30 mouse cellular contexts compared by ENCODE assay signal in the genomic region with DNA sequence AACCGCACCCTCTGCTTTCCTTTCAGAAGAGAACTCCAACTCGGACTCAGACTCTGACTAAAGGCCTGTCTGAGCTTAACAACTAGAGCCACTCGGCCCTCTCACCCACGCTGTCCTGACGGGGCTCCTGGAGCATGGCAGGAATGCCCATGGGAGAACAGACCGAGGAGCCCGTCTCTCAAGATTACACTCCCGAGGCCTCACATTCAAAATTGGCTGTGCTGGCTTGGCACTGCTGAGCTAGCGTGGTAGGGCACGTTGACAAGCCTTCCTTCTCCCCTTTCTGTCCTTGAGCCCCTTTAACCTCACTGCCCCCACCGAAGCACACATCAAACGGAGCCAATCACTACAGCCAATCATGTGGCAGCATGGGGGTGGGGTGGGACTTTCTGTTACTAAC. TPM values are rescaled to one million over a fixed set of nuclear protein-coding genes. Genes with fewer than 3 reads are reported as not detected.
DNase-seq lines count a peak whose midpoint lies in the region; ATAC-seq lines count a peak whose summit lies in the region.
"Had no signal": no experiment of that assay in that cellular context is flagged by ENCODE, and none has a peak within 500 bp of the region (broad histone marks: within the 10 kb centered on the region; RNA-seq: fewer than 3 reads in every experiment).

No protein-coding gene starts in this region.

- H3K4me2 ChIP-seq in heart, embryonic 15.5 days, result no peak overlapping the region
- H3K4me2 ChIP-seq in heart, embryonic 11.5 days, result no peak overlapping the region
- no peak overlapping the region for H3K4me2 ChIP-seq in liver, embryonic 11.5 days
- no peak overlapping the region for H3K4me2 ChIP-seq in liver, embryonic 12.5 days
- H3K4me2 ChIP-seq: forebrain, embryonic 13.5 days; kidney, embryonic 15.5 days; liver, embryonic 15.5 days; lung, embryonic 15.5 days; midbrain, embryonic 15.5 days; neural tube, embryonic 12.5 days had no signal

- peaks cover 40% of the 10 kb centered on the region for H3K4me1 ChIP-seq in heart, embryonic 15.5 days (replicated peaks)
- peaks cover 11% of the 10 kb centered on the region; the same call in 1 of the 2 replicates for H3K4me1 ChIP-seq in heart, embryonic 11.5 days (ENCODE audit: control insufficient read depth, insufficient read depth, low read length)
- peaks cover 1% of the 10 kb centered on the region for H3K4me1 ChIP-seq in liver, embryonic 11.5 days (replicated peaks; ENCODE audit: control insufficient read depth, insufficient read depth, low read length)
- H3K4me1 ChIP-seq in liver, embryonic 12.5 days, result peaks cover 16% of the 10 kb centered on the region
- H3K4me1 ChIP-seq: midbrain, embryonic 15.5 days; neural tube, embryonic 12.5 days had no signal

- no peaks in the 10 kb centered on the region for H3K27me3 ChIP-seq in heart, embryonic 15.5 days
- H3K27me3 ChIP-seq in heart, embryonic 11.5 days (ENCODE audit: control insufficient read depth, insufficient read depth, low read length), result no peaks in the 10 kb centered on the region
- H3K27me3 ChIP-seq in liver, embryonic 11.5 days (replicated peaks; ENCODE audit: control insufficient read depth, insufficient read depth, low read length), result no peaks in the 10 kb centered on the region
- H3K27me3 ChIP-seq in liver, embryonic 12.5 days (replicated peaks), result no peaks in the 10 kb centered on the region
- H3K27me3 ChIP-seq: forebrain, embryonic 13.5 days; kidney, embryonic 15.5 days; lung, embryonic 15.5 days; megakaryocyte, embryonic 14.5 days; midbrain, embryonic 15.5 days; neural tube, embryonic 12.5 days had no signal

- H3K27ac ChIP-seq in heart, embryonic 15.5 days, result peak overlapping the region; percentile 24; the same call in 1 of the 2 replicates
- no peak overlapping the region for H3K27ac ChIP-seq in heart, embryonic 11.5 days (ENCODE audit: low read depth, low read length)
- H3K27ac ChIP-seq in liver, embryonic 11.5 days (ENCODE audit: low read depth, low read length), result no peak overlapping the region
- H3K27ac ChIP-seq in liver, embryonic 12.5 days, result no peak overlapping the region
- H3K27ac ChIP-seq: forebrain, embryonic 13.5 days; kidney, embryonic 15.5 days; liver, embryonic 15.5 days; lung, embryonic 15.5 days; midbrain, embryonic 15.5 days; neural tube, embryonic 12.5 days had no signal

- 42% methylated on average over 12 of the region's 12 CpGs for WGBS in heart, embryonic 15.5 days
- WGBS in heart, embryonic 11.5 days (ENCODE audit: insufficient replicate concordance), result 46% methylated on average over 12 of the region's 12 CpGs
- WGBS in liver, embryonic 11.5 days, result 63% methylated on average over 12 of the region's 12 CpGs
- 62% methylated on average over 12 of the region's 12 CpGs for WGBS in liver, embryonic 12.5 days (ENCODE audit: insufficient replicate concordance)

- no peak overlapping the region for H3K9ac ChIP-seq in heart, embryonic 15.5 days
- H3K9ac ChIP-seq in heart, embryonic 11.5 days (ENCODE audit: low read depth, low read length), result no peak overlapping the region
- peak overlapping the region; percentile 30; the same call in 1 of the 2 replicates for H3K9ac ChIP-seq in liver, embryonic 11.5 days (ENCODE audit: low read depth, low read length)
- no peak overlapping the region for H3K9ac ChIP-seq in liver, embryonic 12.5 days
- H3K9ac ChIP-seq: forebrain, embryonic 13.5 days; kidney, embryonic 15.5 days; liver, embryonic 15.5 days; lung, embryonic 15.5 days; midbrain, embryonic 15.5 days; neural tube, embryonic 12.5 days had no signal

- no peak for ATAC-seq in heart, embryonic 15.5 days (replicated peaks; ENCODE audit: insufficient number of reproducible peaks, insufficient read depth, low FRiP score, low read depth)
- no peak for ATAC-seq in heart, embryonic 11.5 days (replicated peaks; ENCODE audit: insufficient number of reproducible peaks, low FRiP score, low TSS enrichment)
- no peak for ATAC-seq in liver, embryonic 11.5 days (replicated peaks; ENCODE audit: low FRiP score)
- ATAC-seq in liver, embryonic 12.5 days, result no peak
- ATAC-seq: forebrain, embryonic 13.5 days; hindbrain, embryonic 16.5 days; midbrain, embryonic 15.5 days had no signal

- intact Hi-C loops in left cerebral cortex, postnatal 25 days (cut with DNase I), result no loop called here

- H3K4me3 ChIP-seq in heart, embryonic 15.5 days, result no peak overlapping the region
- H3K4me3 ChIP-seq in heart, embryonic 11.5 days (ENCODE audit: low read depth, low read length), result no peak overlapping the region
- H3K4me3 ChIP-seq in liver, embryonic 11.5 days (ENCODE audit: low read depth, low read length), result no peak overlapping the region
- H3K4me3 ChIP-seq in liver, embryonic 12.5 days, result no peak overlapping the region
- H3K4me3 ChIP-seq: forebrain, embryonic 13.5 days; kidney, embryonic 15.5 days; liver, embryonic 15.5 days; lung, embryonic 15.5 days; megakaryocyte, embryonic 14.5 days; midbrain, embryonic 15.5 days; neural tube, embryonic 12.5 days had no signal

- DNase-seq in adrenal gland, adult 2 months, result peak; percentile 30
- no peak for DNase-seq in adrenal gland, adult 8-10 months
- no peak for DNase-seq in liver, embryonic 11.5 days (ENCODE audit: low spot score)
- DNase-seq in left cerebral cortex, postnatal 25 days (ENCODE audit: low spot score in 2 of 2), result no peak
- DNase-seq: cerebellum, adult 9-10 months; gastrocnemius, postnatal 36 days; kidney, adult 11 months; kidney, postnatal 36 days; layer of hippocampus, postnatal 36 days; lung, postnatal 36 days; right cerebral cortex, postnatal 25 days; spleen, adult 18-20 months; thymus, postnatal 25 days had no signal

- peaks cover 29% of the 10 kb centered on the region for H3K36me3 ChIP-seq in heart, embryonic 15.5 days
- peaks cover 4% of the 10 kb centered on the region; the same call in 1 of the 2 replicates for H3K36me3 ChIP-seq in heart, embryonic 11.5 days (ENCODE audit: control insufficient read depth, insufficient read depth, low read length)
- no peaks in the 10 kb centered on the region; the same call in 1 of the 2 replicates for H3K36me3 ChIP-seq in liver, embryonic 11.5 days (ENCODE audit: control insufficient read depth, insufficient read depth, low read length)
- H3K36me3 ChIP-seq in liver, embryonic 12.5 days, result peaks cover 25% of the 10 kb centered on the region
- H3K36me3 ChIP-seq: midbrain, embryonic 15.5 days had no signal

- no peaks in the 10 kb centered on the region for H3K9me3 ChIP-seq in heart, embryonic 15.5 days (replicated peaks)
- H3K9me3 ChIP-seq in heart, embryonic 11.5 days (replicated peaks; ENCODE audit: control insufficient read depth, low read length), result no peaks in the 10 kb centered on the region
- H3K9me3 ChIP-seq in liver, embryonic 11.5 days (ENCODE audit: control insufficient read depth, low read length), result no peaks in the 10 kb centered on the region
- H3K9me3 ChIP-seq in liver, embryonic 12.5 days (replicated peaks), result no peaks in the 10 kb centered on the region
- H3K9me3 ChIP-seq: forebrain, embryonic 13.5 days; kidney, embryonic 15.5 days; liver, embryonic 15.5 days; lung, embryonic 15.5 days; megakaryocyte, embryonic 14.5 days; midbrain, embryonic 15.5 days; neural tube, embryonic 12.5 days had no signal

RNA-seq across cellular contexts. Expression of a gene that starts 7.5 kb away (rescaled TPM):
- total RNA-seq in adrenal gland, adult 2 months (2021), result 100 to 1,000 TPM in 1 of 2 experiments, 10 to 100 TPM in 1; 56.9 to 110 TPM
- 336 and 405 TPM in 2 replicates for polyA plus RNA-seq in adrenal gland, adult 2 months (2012; rRNA removed)
- 100 to 1,000 TPM in 2 of 4 experiments, 10 to 100 TPM in 2; 54.3 to 135 (median 96.8) TPM for total RNA-seq in adrenal gland, adult 8-10 months (2022)
- 82.3 and 90.3 TPM in 2 replicates for polyA plus RNA-seq in heart, embryonic 15.5 days (2015; fragmentation: Nextera tagmentation; extraction: Ambion mirVana)
- polyA plus RNA-seq in heart, embryonic 11.5 days (2014; fragmentation: Nextera tagmentation; extraction: Ambion mirVana), result 106 and 112 TPM in 2 replicates
- 62.4 and 65.0 TPM in 2 replicates for polyA plus RNA-seq in liver, embryonic 11.5 days (2014; fragmentation: Nextera tagmentation; extraction: Ambion mirVana)
- 34.5 and 34.8 TPM in 2 replicates for polyA plus RNA-seq in liver, embryonic 12.5 days (2016; fragmentation: Nextera tagmentation; extraction: Ambion mirVana)
- 10 to 100 TPM in 1 of 2 experiments, 1 to 10 TPM in 1; 9.3 to 12.2 TPM for total RNA-seq in left cerebral cortex, postnatal 25 days (2021)

RNA-seq across cellular contexts. Expression of a gene that starts 24.7 kb away (rescaled TPM):
- total RNA-seq in adrenal gland, adult 2 months (2021), result not detected
- polyA plus RNA-seq in adrenal gland, adult 2 months (2012; rRNA removed), result not detected in 2 replicates
- 1 to 10 TPM in 1 of 4 experiments, under 1 TPM in 1, not detected in 2; 0.38 to 1.1 TPM for total RNA-seq in adrenal gland, adult 8-10 months (2022)
- polyA plus RNA-seq in heart, embryonic 15.5 days (2015; fragmentation: Nextera tagmentation; extraction: Ambion mirVana), result not detected in 2 replicates
- not detected in 2 replicates for polyA plus RNA-seq in heart, embryonic 11.5 days (2014; fragmentation: Nextera tagmentation; extraction: Ambion mirVana)
- not detected in 2 replicates for polyA plus RNA-seq in liver, embryonic 11.5 days (2014; fragmentation: Nextera tagmentation; extraction: Ambion mirVana)
- not detected in 2 replicates for polyA plus RNA-seq in liver, embryonic 12.5 days (2016; fragmentation: Nextera tagmentation; extraction: Ambion mirVana)
- not detected for total RNA-seq in left cerebral cortex, postnatal 25 days (2021)
- total RNA-seq: gastrocnemius, adult 18-20 months; gastrocnemius, postnatal 36 days; hematopoietic stem cell, adult 5-6 weeks; layer of hippocampus, adult 8-10 months; layer of hippocampus, postnatal 36 days; left cerebral cortex, postnatal 10 days had no signal
- polyA plus RNA-seq: embryonic facial prominence, embryonic 14.5 days; forebrain, embryonic 13.5 days; hindbrain, embryonic 16.5 days; kidney, embryonic 15.5 days; limb, embryonic 14.5 days; liver, embryonic 15.5 days; lung, embryonic 15.5 days; midbrain, embryonic 15.5 days; neural tube, embryonic 12.5 days had no signal

RNA-seq across cellular contexts. Expression of a gene that starts 25.3 kb away (rescaled TPM):
- not detected for total RNA-seq in adrenal gland, adult 2 months (2021)
- polyA plus RNA-seq in adrenal gland, adult 2 months (2012; rRNA removed), result not detected in 2 replicates
- not detected for total RNA-seq in adrenal gland, adult 8-10 months (2022)
- not detected in 2 replicates for polyA plus RNA-seq in heart, embryonic 15.5 days (2015; fragmentation: Nextera tagmentation; extraction: Ambion mirVana)
- polyA plus RNA-seq in heart, embryonic 11.5 days (2014; fragmentation: Nextera tagmentation; extraction: Ambion mirVana), result not detected in 2 replicates
- not detected in 2 replicates for polyA plus RNA-seq in liver, embryonic 11.5 days (2014; fragmentation: Nextera tagmentation; extraction: Ambion mirVana)
- polyA plus RNA-seq in liver, embryonic 12.5 days (2016; fragmentation: Nextera tagmentation; extraction: Ambion mirVana), result not detected in 2 replicates
- total RNA-seq in left cerebral cortex, postnatal 25 days (2021), result not detected
- total RNA-seq: gastrocnemius, adult 18-20 months; gastrocnemius, postnatal 36 days; hematopoietic stem cell, adult 5-6 weeks; layer of hippocampus, adult 8-10 months; layer of hippocampus, postnatal 36 days; left cerebral cortex, postnatal 10 days had no signal
- polyA plus RNA-seq: embryonic facial prominence, embryonic 14.5 days; forebrain, embryonic 13.5 days; hindbrain, embryonic 16.5 days; kidney, embryonic 15.5 days; limb, embryonic 14.5 days; liver, embryonic 15.5 days; lung, embryonic 15.5 days; midbrain, embryonic 15.5 days; neural tube, embryonic 12.5 days had no signal

RNA-seq across cellular contexts. Expression of a gene that starts 36.8 kb away (rescaled TPM):
- total RNA-seq in adrenal gland, adult 2 months (2021), result under 1 TPM in 1 of 2 experiments, not detected in 1; 0.29 TPM
- polyA plus RNA-seq in adrenal gland, adult 2 months (2012; rRNA removed), result 0.09 TPM in 1 of 2 replicates, not detected in the other
- under 1 TPM in 3 of 4 experiments, not detected in 1; 0.24 to 0.40 (median 0.26) TPM for total RNA-seq in adrenal gland, adult 8-10 months (2022)
- polyA plus RNA-seq in heart, embryonic 15.5 days (2015; fragmentation: Nextera tagmentation; extraction: Ambion mirVana), result not detected in 2 replicates
- not detected in 2 replicates for polyA plus RNA-seq in heart, embryonic 11.5 days (2014; fragmentation: Nextera tagmentation; extraction: Ambion mirVana)
- polyA plus RNA-seq in liver, embryonic 11.5 days (2014; fragmentation: Nextera tagmentation; extraction: Ambion mirVana), result not detected in 2 replicates
- polyA plus RNA-seq in liver, embryonic 12.5 days (2016; fragmentation: Nextera tagmentation; extraction: Ambion mirVana), result not detected in 2 replicates
- total RNA-seq in left cerebral cortex, postnatal 25 days (2021), result not detected
- total RNA-seq: gastrocnemius, adult 18-20 months; gastrocnemius, postnatal 36 days; hematopoietic stem cell, adult 5-6 weeks; layer of hippocampus, adult 8-10 months; layer of hippocampus, postnatal 36 days; left cerebral cortex, postnatal 10 days had no signal
- polyA plus RNA-seq: embryonic facial prominence, embryonic 14.5 days; forebrain, embryonic 13.5 days; hindbrain, embryonic 16.5 days; kidney, embryonic 15.5 days; limb, embryonic 14.5 days; liver, embryonic 15.5 days; lung, embryonic 15.5 days; midbrain, embryonic 15.5 days; neural tube, embryonic 12.5 days had no signal

RNA-seq across cellular contexts. Expression of a gene that starts 36.8 kb away (rescaled TPM):
- under 1 TPM in 1 of 2 experiments, not detected in 1; 0.23 TPM for total RNA-seq in adrenal gland, adult 2 months (2021)
- 0.12 and 0.52 TPM in 2 replicates for polyA plus RNA-seq in adrenal gland, adult 2 months (2012; rRNA removed)
- under 1 TPM in 2 of 4 experiments, not detected in 2; 0.24 to 0.43 TPM for total RNA-seq in adrenal gland, adult 8-10 months (2022)
- polyA plus RNA-seq in heart, embryonic 15.5 days (2015; fragmentation: Nextera tagmentation; extraction: Ambion mirVana), result not detected in 2 replicates
- polyA plus RNA-seq in heart, embryonic 11.5 days (2014; fragmentation: Nextera tagmentation; extraction: Ambion mirVana), result not detected in 2 replicates
- polyA plus RNA-seq in liver, embryonic 11.5 days (2014; fragmentation: Nextera tagmentation; extraction: Ambion mirVana), result not detected in 2 replicates
- polyA plus RNA-seq in liver, embryonic 12.5 days (2016; fragmentation: Nextera tagmentation; extraction: Ambion mirVana), result not detected in 2 replicates
- total RNA-seq in left cerebral cortex, postnatal 25 days (2021), result not detected
- total RNA-seq: gastrocnemius, adult 18-20 months; gastrocnemius, postnatal 36 days; hematopoietic stem cell, adult 5-6 weeks; layer of hippocampus, adult 8-10 months; layer of hippocampus, postnatal 36 days; left cerebral cortex, postnatal 10 days had no signal
- polyA plus RNA-seq: embryonic facial prominence, embryonic 14.5 days; forebrain, embryonic 13.5 days; hindbrain, embryonic 16.5 days; kidney, embryonic 15.5 days; limb, embryonic 14.5 days; liver, embryonic 15.5 days; lung, embryonic 15.5 days; midbrain, embryonic 15.5 days; neural tube, embryonic 12.5 days had no signal
